ENCODE assay signal across 16 mouse cellular contexts in genomic region chr2:126515069-126515826, GRCm38 (mm10). TPM values are rescaled to one million over a fixed set of nuclear protein-coding genes. Genes with fewer than 3 reads are reported as not detected.
DNase-seq lines count a peak whose midpoint lies in the region; ATAC-seq lines count a peak whose summit lies in the region.
"Had no signal": no experiment of that assay in that cellular context is flagged by ENCODE, and none has a peak within 500 bp of the region (broad histone marks: within the 10 kb centered on the region; RNA-seq: fewer than 3 reads in every experiment).

No protein-coding gene starts in this region.

- ATAC-seq in common myeloid progenitor, adult 5-6 weeks (replicated peaks; ENCODE audit: low read depth, poor library complexity, severe bottlenecking): peak; percentile 78
- ATAC-seq in megakaryocyte progenitor cell, adult 5-6 weeks (replicated peaks; ENCODE audit: poor library complexity): peak; percentile 79
- ATAC-seq: forebrain, embryonic 16.5 days; hindbrain, embryonic 16.5 days had no signal

- DNase-seq in 416B (ENCODE audit: low read depth) (peak; percentile 47), A20 (ENCODE audit: low read depth, low spot score) (peak; percentile 88)
- no peak for DNase-seq in kidney, adult 11 months
- DNase-seq in urinary bladder, postnatal 25 days (ENCODE audit: low spot score): no peak
- DNase-seq in left cerebral cortex, postnatal 10 days (ENCODE audit: extremely low spot score in 1 of 2, low spot score in 2 of 2): no peak
- no peak for DNase-seq in lung, adult 18-20 months
- DNase-seq: adrenal gland, adult 8-10 months; adrenal gland, postnatal 36 days; cerebellum, adult 11 months; cerebellum, adult 8-10 months; cerebellum, postnatal 25 days; gastrocnemius, postnatal 10 days had no signal

- intact Hi-C loops in left cerebral cortex, postnatal 10 days (cut with DNase I): no loop called here

RNA-seq across cellular contexts. Expression of gene Atp8b4, which starts 14.8 kb away (rescaled TPM):
- total RNA-seq in common myeloid progenitor, adult 5-6 weeks (2017): 78.1 and 85.9 TPM in 2 replicates
- 276 and 297 TPM in 2 replicates for total RNA-seq in megakaryocyte progenitor cell, adult 5-6 weeks (2015)
- total RNA-seq in megakaryocyte progenitor cell, adult 5-6 weeks (2017): 305 and 319 TPM in 2 replicates
- total RNA-seq in left cerebral cortex, postnatal 10 days (2021): not detected

RNA-seq across cellular contexts. Expression of gene Slc27a2, which starts 37.0 kb away (rescaled TPM):
- 0.55 and 0.68 TPM in 2 replicates for total RNA-seq in common myeloid progenitor, adult 5-6 weeks (2017)
- 0.10 TPM in 1 of 2 replicates, not detected in the other for total RNA-seq in megakaryocyte progenitor cell, adult 5-6 weeks (2015)
- 0.04 and 0.54 TPM in 2 replicates for total RNA-seq in megakaryocyte progenitor cell, adult 5-6 weeks (2017)
- 1 to 10 TPM; 2.6 to 4.2 TPM for total RNA-seq in left cerebral cortex, postnatal 10 days (2021)

Comparison
In these comparisons a context has a peak if more than half of its experiments do, and no peak if none do; other contexts are left out.
1. DNase-seq: peak in 416B (single experiment) and A20 (single experiment); none in kidney, adult 11 months (single experiment), urinary bladder, postnatal 25 days (single experiment), left cerebral cortex, postnatal 10 days (0 of 2) and lung, adult 18-20 months (0 of 2).
2. RNA of gene Atp8b4, which starts 14.8 kb away (total RNA-seq): 276 to 319 TPM in megakaryocyte progenitor cell, adult 5-6 weeks and 78.1 to 85.9 TPM in common myeloid progenitor, adult 5-6 weeks; not detected in left cerebral cortex, postnatal 10 days; every median in the first group is over 10 times any median in the second.